Mouse (Mus musculus): ENCODE measurements around the gene Sdhaf2.
"Not testable (repeated sequence)": the region's sequence is repeated elsewhere in the genome, so short reads cannot be mapped to it uniquely, and the experiment has no call there.

- not testable (repeated sequence) for TF ChIP-seq GATA1, TAL1 (IDR thresholded peaks at IDR 0.05; ENCODE audit: low read length)
These were observed 32.0 kb upstream of the Sdhaf2 start for GRCm38 (mm10) chr19:10557837-10558375.
